Mouse (Mus musculus): ENCODE results near the gene Atp7b. TPM values are rescaled to one million over a fixed set of nuclear protein-coding genes. Genes with fewer than 3 reads are reported as not detected.

The Atp7b gene
- total and polyA plus RNA-seq, 2 experiments from 2014 or later, result 2.4 to 6.3 TPM

- no peaks in the 10 kb centered on the region for H3K36me3 ChIP-seq (ENCODE audit: insufficient read depth, low read length)
- no peaks in the 10 kb centered on the region for H3K27me3 ChIP-seq (ENCODE audit: insufficient read depth, low read length)
- peak overlapping the region; percentile 13; the same call in 1 of the 2 replicates for H3K4me2 ChIP-seq (ENCODE audit: low read depth, low read length)
- no peak overlapping the region for H3K4me3 ChIP-seq (ENCODE audit: low read length)
- peak; percentile 35 for DNase-seq (ENCODE audit: low spot score)
- H3K4me1 ChIP-seq (ENCODE audit: insufficient read depth, low read length), result no peaks in the 10 kb centered on the region
- ATAC-seq, result peak; percentile 59; the same call in 1 of the 2 replicates
- 43% methylated on average over 9 of the region's 9 CpGs for WGBS
- no peaks in the 10 kb centered on the region for H3K9me3 ChIP-seq (ENCODE audit: low read length)
- H3K9ac ChIP-seq (replicated peaks; ENCODE audit: low read length), result no peak overlapping the region
- no peak overlapping the region for H3K27ac ChIP-seq
- no peak for TF ChIP-seq CTCF (IDR thresholded peaks at IDR 0.05; ENCODE audit: low read depth)
These were observed 112.6 kb downstream of the Atp7b start for GRCm38 (mm10) chr8:21947311-21948017.

- Histone ChIP-seq H3K9me3 (ENCODE audit: low read length) (no peaks in the 10 kb centered on the region), H3K4me3 (ENCODE audit: low read length) (no peak within 1 kb of the TSS), H3K27ac (no peak within 1 kb of the TSS), H3K27me3 (ENCODE audit: insufficient read depth, low read length) (no peaks in the 10 kb centered on the region), H3K36me3 (ENCODE audit: insufficient read depth, low read length) (no peaks in the 10 kb centered on the region), H3K9ac (replicated peaks; ENCODE audit: low read length) (no peak within 1 kb of the TSS), H3K4me2 (ENCODE audit: low read depth, low read length) (peak within 1 kb of the TSS; percentile 13; the same call in 1 of the 2 replicates), H3K4me1 (ENCODE audit: insufficient read depth, low read length) (no peaks in the 10 kb centered on the region)
- ATAC-seq, result no peak
- no peak for TF ChIP-seq CTCF (IDR thresholded peaks at IDR 0.05; ENCODE audit: low read depth)
- no peak for DNase-seq (ENCODE audit: low spot score)
- WGBS, result 72% methylated on average over 6 of the region's 6 CpGs
These were observed 113.6 kb downstream of the Atp7b start, which contains the start of gene Defb13 for GRCm38 (mm10) chr8:21946462-21946861. Gene Defb13, plus strand, starts transcription at chr8:21946762.

Other genes starting within 250 kb of the Atp7b start
- gene Defb50, start 236.8 kb downstream of the Atp7b start, total RNA-seq (2014; rRNA removed), result not detected in 2 replicates
- not detected in 2 replicates for gene Defb50, start 236.8 kb downstream of the Atp7b start, polyA plus RNA-seq (2015; fragmentation: Nextera tagmentation; extraction: Ambion mirVana)
- not detected in 2 replicates for gene Defb2, start 220.4 kb downstream of the Atp7b start, total RNA-seq (2014; rRNA removed)
- not detected in 2 replicates for gene Defb2, start 220.4 kb downstream of the Atp7b start, polyA plus RNA-seq (2015; fragmentation: Nextera tagmentation; extraction: Ambion mirVana)
- not detected in 2 replicates for gene Defb10, start 201.4 kb downstream of the Atp7b start, total RNA-seq (2014; rRNA removed)
- gene Defb10, start 201.4 kb downstream of the Atp7b start, polyA plus RNA-seq (2015; fragmentation: Nextera tagmentation; extraction: Ambion mirVana), result 0.82 and 1.3 TPM in 2 replicates
- not detected in 2 replicates for gene Defb9, start 174.9 kb downstream of the Atp7b start, total RNA-seq (2014; rRNA removed)
- gene Defb9, start 174.9 kb downstream of the Atp7b start, polyA plus RNA-seq (2015; fragmentation: Nextera tagmentation; extraction: Ambion mirVana), result 4.3 and 5.8 TPM in 2 replicates
- not detected in 2 replicates for gene Defb11, start 153.9 kb downstream of the Atp7b start, total RNA-seq (2014; rRNA removed)
- 46.2 and 47.6 TPM in 2 replicates for gene Defb11, start 153.9 kb downstream of the Atp7b start, polyA plus RNA-seq (2015; fragmentation: Nextera tagmentation; extraction: Ambion mirVana)
- not detected in 2 replicates for gene Defb15, start 127.6 kb downstream of the Atp7b start, total RNA-seq (2014; rRNA removed)
- gene Defb15, start 127.6 kb downstream of the Atp7b start, polyA plus RNA-seq (2015; fragmentation: Nextera tagmentation; extraction: Ambion mirVana), result not detected in 2 replicates
- gene Defb35, start 122.0 kb downstream of the Atp7b start, total RNA-seq (2014; rRNA removed), result not detected in 2 replicates
- gene Defb35, start 122.0 kb downstream of the Atp7b start, polyA plus RNA-seq (2015; fragmentation: Nextera tagmentation; extraction: Ambion mirVana), result not detected in 2 replicates
- gene Defb13, start 113.5 kb downstream of the Atp7b start, total RNA-seq (2014; rRNA removed), result not detected in 2 replicates
- not detected in 2 replicates for gene Defb13, start 113.5 kb downstream of the Atp7b start, polyA plus RNA-seq (2015; fragmentation: Nextera tagmentation; extraction: Ambion mirVana)
- not detected in 2 replicates for gene Fam90a1a, start 101.6 kb downstream of the Atp7b start, total RNA-seq (2014; rRNA removed)
- not detected in 2 replicates for gene Fam90a1a, start 101.6 kb downstream of the Atp7b start, polyA plus RNA-seq (2015; fragmentation: Nextera tagmentation; extraction: Ambion mirVana)
- gene Ccdc70, start 90.5 kb downstream of the Atp7b start, total RNA-seq (2014; rRNA removed), result not detected in 2 replicates
- not detected in 2 replicates for gene Ccdc70, start 90.5 kb downstream of the Atp7b start, polyA plus RNA-seq (2015; fragmentation: Nextera tagmentation; extraction: Ambion mirVana)
- gene Alg11, start 416 bp upstream of the Atp7b start, total RNA-seq (2014; rRNA removed), result 36.2 and 36.6 TPM in 2 replicates
- 29.2 and 36.1 TPM in 2 replicates for gene Alg11, start 416 bp upstream of the Atp7b start, polyA plus RNA-seq (2015; fragmentation: Nextera tagmentation; extraction: Ambion mirVana)
- gene Nek5, start 64.7 kb upstream of the Atp7b start, total RNA-seq (2014; rRNA removed), result 1.5 and 1.8 TPM in 2 replicates
- 1.6 and 1.8 TPM in 2 replicates for gene Nek5, start 64.7 kb upstream of the Atp7b start, polyA plus RNA-seq (2015; fragmentation: Nextera tagmentation; extraction: Ambion mirVana)
- 1.5 and 3.2 TPM in 2 replicates for gene Nek3, start 106.1 kb upstream of the Atp7b start, total RNA-seq (2014; rRNA removed)
- 6.9 and 7.1 TPM in 2 replicates for gene Nek3, start 106.1 kb upstream of the Atp7b start, polyA plus RNA-seq (2015; fragmentation: Nextera tagmentation; extraction: Ambion mirVana)
- gene Ckap2, start 125.5 kb upstream of the Atp7b start, total RNA-seq (2014; rRNA removed), result 7.9 and 11.4 TPM in 2 replicates
- 12.5 and 16.3 TPM in 2 replicates for gene Ckap2, start 125.5 kb upstream of the Atp7b start, polyA plus RNA-seq (2015; fragmentation: Nextera tagmentation; extraction: Ambion mirVana)
- gene Vps36, start 132.5 kb upstream of the Atp7b start, total RNA-seq (2014; rRNA removed), result 26.7 and 29.9 TPM in 2 replicates
- gene Vps36, start 132.5 kb upstream of the Atp7b start, polyA plus RNA-seq (2015; fragmentation: Nextera tagmentation; extraction: Ambion mirVana), result 39.0 and 40.3 TPM in 2 replicates
- gene Thsd1, start 167.0 kb upstream of the Atp7b start, total RNA-seq (2014; rRNA removed), result 7.1 and 8.5 TPM in 2 replicates
- 5.0 and 5.4 TPM in 2 replicates for gene Thsd1, start 167.0 kb upstream of the Atp7b start, polyA plus RNA-seq (2015; fragmentation: Nextera tagmentation; extraction: Ambion mirVana)
- gene Tpte, start 223.1 kb upstream of the Atp7b start, total RNA-seq (2014; rRNA removed), result not detected in 2 replicates
- gene Tpte, start 223.1 kb upstream of the Atp7b start, polyA plus RNA-seq (2015; fragmentation: Nextera tagmentation; extraction: Ambion mirVana), result 0.06 TPM in 1 of 2 replicates, not detected in the other